Mouse (Mus musculus) MEL (cell line): Measurements from ENCODE around the gene Rsbn1. TPM values are rescaled to one million over a fixed set of nuclear protein-coding genes. Genes with fewer than 3 reads are reported as not detected.

Source experiments
- DNase-seq: peaks from one replicate; pipeline ENCODE4 v3.0.0; 2011; ENCODE audit warnings: low read depth, low spot score
- H3K27ac ChIP-seq: 2 replicates; pipeline ENCODE4 v1.5.1; 2012; ENCODE audit warnings: low read depth, mild to moderate bottlenecking, control low read depth, low read length, moderate library complexity; ENCODE audit not compliant: control insufficient read depth
- H3K27me3 ChIP-seq, 2 experiments: fragments of 150-350 bp in 1 of 2; sonication (generic) in 1 of 2; 2 replicates each; pipeline ENCODE4 v1.6.1; 2012; ENCODE audit warnings: low read length in 2 of 2, mild to moderate bottlenecking in 2 of 2, improper control_type of control experiment in 1 of 2, moderate library complexity in 1 of 2; ENCODE audit not compliant: insufficient read depth in 2 of 2, control insufficient read depth in 1 of 2
- H3K36me3 ChIP-seq, 2 experiments: 2 replicates each; pipeline ENCODE4 v1.6.1; 2012 to 2014; ENCODE audit warnings: low read length in 2 of 2, improper control_type of control experiment in 1 of 2, inconsistent platforms in 1 of 2, mild to moderate bottlenecking in 1 of 2; ENCODE audit not compliant: insufficient read depth in 2 of 2, control insufficient read depth in 1 of 2
- H3K4me1 ChIP-seq, 2 experiments: fragments of 150-350 bp in 1 of 2; sonication (generic) in 1 of 2; 2 replicates each; pipeline ENCODE4 v1.6.1; 2012; ENCODE audit warnings: low read length in 2 of 2, improper control_type of control experiment in 1 of 2, mild to moderate bottlenecking in 1 of 2; ENCODE audit not compliant: insufficient read depth in 2 of 2, control insufficient read depth in 1 of 2
- H3K4me3 ChIP-seq, 2 experiments: fragments of 150-350 bp in 1 of 2; sonication (generic) in 1 of 2; 2 replicates each; pipeline ENCODE4 v1.5.1; 2012; ENCODE audit warnings: low read depth in 2 of 2, low read length in 2 of 2, mild to moderate bottlenecking in 2 of 2, moderate library complexity in 2 of 2, control low read depth in 1 of 2, improper control_type of control experiment in 1 of 2; ENCODE audit not compliant: control insufficient read depth in 1 of 2, insufficient read depth in 1 of 2
- H3K79me2 ChIP-seq: 2 replicates; pipeline ENCODE4 v1.6.1; 2012; ENCODE audit warnings: mild to moderate bottlenecking, low read length, moderate library complexity; ENCODE audit not compliant: control insufficient read depth, poor library complexity, insufficient read depth
- H3K9ac ChIP-seq: 2 replicates; pipeline ENCODE4 v1.6.1; 2012; ENCODE audit warnings: low read depth, mild to moderate bottlenecking, control low read depth, low read length, moderate library complexity; ENCODE audit not compliant: control insufficient read depth, poor library complexity, severe bottlenecking
- H3K9me3 ChIP-seq: fragments of 150-350 bp; sonication (generic); replicated peaks from 2 replicates; pipeline ENCODE4 v1.6.1; 2012; ENCODE audit warnings: mild to moderate bottlenecking, low read length, improper control_type of control experiment, moderate library complexity; ENCODE audit not compliant: insufficient read depth
- BHLHE40 ChIP-seq: IDR thresholded peaks from 2 replicates; pipeline ENCODE4 v1.6.1; 2012; ENCODE audit warnings: low read depth, mild to moderate bottlenecking, inconsistent platforms, low read length, improper control_type of control experiment, borderline replicate concordance
- CHD1 ChIP-seq: IDR thresholded peaks from 2 replicates; pipeline ENCODE4 v1.6.1; 2012; ENCODE audit warnings: low read depth, mild to moderate bottlenecking, inconsistent platforms, low read length, improper control_type of control experiment
- E2F4 ChIP-seq: IDR thresholded peaks from 2 replicates; pipeline ENCODE4 v1.6.1; 2011; ENCODE audit warnings: low read depth, low read length, improper control_type of control experiment, borderline replicate concordance
- EP300 ChIP-seq, 2 experiments: IDR thresholded peaks; 2 replicates each; pipeline ENCODE4 v1.6.1; 2011; ENCODE audit warnings: improper control_type of control experiment in 2 of 2, low read length in 2 of 2, low read depth in 1 of 2, mild to moderate bottlenecking in 1 of 2
- ETS1 ChIP-seq: IDR thresholded peaks from 2 replicates; pipeline ENCODE4 v1.6.1; 2012; ENCODE audit warnings: low read depth, mild to moderate bottlenecking, inconsistent platforms, low read length, improper control_type of control experiment, moderate library complexity
- HCFC1 ChIP-seq: IDR thresholded peaks from 2 replicates; pipeline ENCODE4 v1.6.1; 2012; ENCODE audit warnings: low read depth, mild to moderate bottlenecking, inconsistent platforms, low read length, improper control_type of control experiment, moderate library complexity
- MAFK ChIP-seq: IDR thresholded peaks from 2 replicates; pipeline ENCODE4 v1.6.1; 2011; ENCODE audit warnings: low read depth, mild to moderate bottlenecking, low read length, improper control_type of control experiment, borderline replicate concordance
- MAZ ChIP-seq: IDR thresholded peaks from 2 replicates; pipeline ENCODE4 v1.6.1; 2012; ENCODE audit warnings: low read depth, mild to moderate bottlenecking, inconsistent platforms, low read length, improper control_type of control experiment
- MXI1 ChIP-seq: IDR thresholded peaks from 2 replicates; pipeline ENCODE4 v1.6.1; 2011; ENCODE audit warnings: mild to moderate bottlenecking, low read depth, low read length, improper control_type of control experiment
- MYB ChIP-seq: IDR thresholded peaks from 2 replicates; pipeline ENCODE4 v1.6.1; 2011; ENCODE audit warnings: mild to moderate bottlenecking, low read depth, low read length, improper control_type of control experiment
- MYC ChIP-seq: IDR thresholded peaks from 2 replicates; pipeline ENCODE4 v1.6.1; 2011; ENCODE audit warnings: low read depth, mild to moderate bottlenecking, low read length, improper control_type of control experiment, moderate library complexity
- NELFE ChIP-seq: IDR thresholded peaks from 2 replicates; pipeline ENCODE4 v1.6.1; 2011; ENCODE audit warnings: low read depth, low read length, improper control_type of control experiment
- NRF1 ChIP-seq: IDR thresholded peaks from 2 replicates; pipeline ENCODE4 v1.6.1; 2014; ENCODE audit warnings: low read depth, mild to moderate bottlenecking, inconsistent platforms, low read length, improper control_type of control experiment, moderate library complexity; ENCODE audit not compliant: poor library complexity, insufficient read depth, severe bottlenecking
- POLR2AphosphoS5 ChIP-seq: IDR thresholded peaks from 2 replicates; pipeline ENCODE4 v1.6.1; 2012; ENCODE audit warnings: low read depth, borderline replicate concordance, mild to moderate bottlenecking, inconsistent platforms, low read length, moderate library complexity, mixed read lengths
- RAD21 ChIP-seq: IDR thresholded peaks from 2 replicates; pipeline ENCODE4 v1.6.1; 2011; ENCODE audit warnings: mild to moderate bottlenecking, low read depth, low read length, improper control_type of control experiment
- SIN3A ChIP-seq: IDR thresholded peaks from 2 replicates; pipeline ENCODE4 v1.6.1; 2012; ENCODE audit warnings: low read length, improper control_type of control experiment, inconsistent platforms
- SMC3 ChIP-seq: IDR thresholded peaks from 2 replicates; pipeline ENCODE4 v1.6.1; 2011; ENCODE audit warnings: low read depth, low read length, improper control_type of control experiment
- TAL1 ChIP-seq: IDR thresholded peaks from 2 replicates; pipeline ENCODE4 v1.6.1; 2012; ENCODE audit warnings: mild to moderate bottlenecking, inconsistent platforms, low read length, moderate library complexity, mixed read lengths
- TBP ChIP-seq: IDR thresholded peaks from 2 replicates; pipeline ENCODE4 v1.8.0; 2011; ENCODE audit warnings: low read depth, low read length, improper control_type of control experiment
- UBTF ChIP-seq: IDR thresholded peaks from 2 replicates; pipeline ENCODE4 v1.6.1; 2012; ENCODE audit warnings: low read depth, mild to moderate bottlenecking, inconsistent platforms, low read length, improper control_type of control experiment, moderate library complexity, borderline replicate concordance; ENCODE audit not compliant: insufficient read depth
- USF1 ChIP-seq: IDR thresholded peaks from 2 replicates; pipeline ENCODE4 v1.6.1; 2014; ENCODE audit warnings: low read depth, mild to moderate bottlenecking, inconsistent platforms, low read length, improper control_type of control experiment, moderate library complexity
- ZKSCAN1 ChIP-seq: IDR thresholded peaks from 2 replicates; pipeline ENCODE4 v1.6.1; 2012; ENCODE audit warnings: low read depth, mild to moderate bottlenecking, inconsistent platforms, low read length, improper control_type of control experiment, moderate library complexity
- ZMIZ1 ChIP-seq: IDR thresholded peaks from 2 replicates; pipeline ENCODE4 v1.6.1; 2012; ENCODE audit warnings: low read depth, mild to moderate bottlenecking, inconsistent platforms, low read length, improper control_type of control experiment, moderate library complexity
- ZNF384 ChIP-seq: IDR thresholded peaks from 2 replicates; pipeline ENCODE4 v1.6.1; 2012; ENCODE audit warnings: low read depth, mild to moderate bottlenecking, inconsistent platforms, low read length, improper control_type of control experiment
- polyA plus RNA-seq, 2 experiments: library from polyadenylated mRNA; stranded (reverse) in 1 of 2; unstranded in 1 of 2; fragments of >175 nt in 1 of 2; fragments of >200 nt in 1 of 2; gene quantifications; 2 replicates each; pipeline versions ENCODE4 v1.2.1 to v1.2.4; 2012; ENCODE audit warnings: low replicate concordance in 2 of 2, low read depth in 1 of 2; ENCODE audit not compliant: insufficient read length in 2 of 2, insufficient read depth in 1 of 2, missing spikeins in 1 of 2
- total RNA-seq: library from RNA; depleted of rRNA; stranded (reverse); fragments of 300-350 nt; gene quantifications from 2 replicates; pipeline ENCODE4 v1.2.3, GENCODE M21; 2012

Rsbn1 gene
- total and polyA plus RNA-seq, 3 experiments: 10.5 to 37.3 (median 10.8) TPM

DNA sequence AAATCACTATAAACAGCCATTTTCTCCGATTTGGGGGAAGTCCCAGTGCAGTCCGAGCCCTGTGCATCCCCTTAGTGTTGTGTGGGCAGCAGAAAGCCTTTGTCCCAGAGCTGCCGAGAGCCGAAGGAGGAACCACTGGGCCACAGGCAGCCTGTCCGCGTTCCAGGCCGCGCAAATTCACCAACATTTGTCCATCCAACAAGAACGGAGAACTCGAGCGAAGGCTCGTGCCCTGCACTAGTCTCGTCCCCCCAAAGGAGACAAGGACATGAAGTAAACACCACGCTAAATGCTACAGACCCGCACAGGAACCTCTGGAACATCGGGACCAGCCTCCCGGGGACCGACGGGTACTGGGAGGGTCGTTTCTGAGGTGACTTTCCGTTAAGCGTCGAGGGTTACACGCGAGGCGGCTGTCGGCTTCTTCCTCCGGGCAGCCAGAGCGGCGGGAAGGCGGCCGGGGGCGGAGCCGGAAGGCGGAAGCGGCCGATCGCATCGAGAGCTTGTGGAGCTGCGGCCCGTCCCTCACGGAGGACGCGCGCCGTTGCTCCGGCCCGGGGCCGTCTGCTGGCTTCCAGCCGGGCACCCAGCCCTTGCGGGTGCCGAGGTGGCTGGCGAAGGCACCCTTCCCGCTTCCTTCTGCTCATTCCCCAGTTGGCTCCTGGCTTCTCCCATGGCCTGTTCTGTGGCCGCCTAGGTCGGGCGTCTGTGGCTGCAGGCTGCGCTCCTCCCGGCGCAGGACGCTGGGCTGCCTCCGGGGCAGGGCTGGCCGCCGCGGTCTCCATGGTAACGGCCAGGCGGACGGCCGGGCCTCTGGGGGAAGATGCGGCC lies 54.2 kb downstream of the Rsbn1 start, which contains the start of gene Phtf1 (continued):
- TF ChIP-seq HCFC1: peak; percentile 81; the same call in 1 of the 2 replicates

DNA sequence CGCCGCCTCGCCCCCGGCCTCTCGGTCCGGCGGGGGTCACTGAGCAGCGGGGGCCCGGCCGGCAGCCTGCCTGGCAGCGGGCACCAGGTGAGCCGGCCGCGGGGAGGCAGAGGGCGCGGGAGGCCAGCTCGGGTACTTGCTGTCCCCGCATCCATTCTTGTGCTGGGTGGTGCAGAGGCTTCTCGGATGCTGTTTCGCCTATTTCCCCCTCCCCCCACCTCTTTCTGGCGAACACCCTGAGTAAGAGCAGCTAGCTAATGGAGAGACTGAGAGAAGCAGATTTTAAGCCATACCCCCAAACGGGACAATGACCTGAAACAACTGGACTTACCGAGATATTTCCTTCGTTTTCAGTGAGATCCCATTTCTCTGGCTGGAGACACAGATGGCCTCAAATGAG lies 54.8 kb downstream of the Rsbn1 start:
- peak; percentile 60 for DNase-seq
- Histone ChIP-seq H3K27me3 (no peaks in the 10 kb centered on the region), H3K9ac (peak overlapping the region; percentile 96), H3K9me3 (no peaks in the 10 kb centered on the region), H3K36me3 (peaks cover 10 to 25% of the 10 kb centered on the region in 2 experiments), H3K27ac (no peak overlapping the region; the same call in 1 of the 2 replicates), H3K4me1 (peaks cover 0 to 5% of the 10 kb centered on the region in 2 experiments; a peak in 2 of 4 replicates), H3K79me2 (peaks cover 7% of the 10 kb centered on the region; the same call in 1 of the 2 replicates)
- TF ChIP-seq SIN3A (no peak; the same call in 1 of the 2 replicates), TAL1 (no peak), ZNF384 (no peak), HCFC1 (no peak), MXI1 (peak; percentile 8; the same call in 1 of the 2 replicates), MYC (no peak), POLR2AphosphoS5 (no peak), USF1 (no peak), ZMIZ1 (no peak), ETS1 (no peak), ZKSCAN1 (no peak), NELFE (no peak), EP300 (IDR thresholded peaks at IDR 0.05; ENCODE audit: low read depth in 1 of 2, low read length in 2 of 2) (no peak), MYB (no peak), NRF1 (no peak), E2F4 (no peak), UBTF (no peak), TBP (no peak), MAZ (0 out of 2 replicates have a peak, but pooled peaks have one; percentile 16), SMC3 (no peak), RAD21 (no peak), BHLHE40 (no peak), MAFK (no peak), CHD1 (0 out of 2 replicates have a peak, but pooled peaks have one; percentile 57)
- TF ChIP-seq, all 39 proteins: peak for 3
- H3K4me3 ChIP-seq: peak overlapping the region; percentile 80 to 81
